Mouse (Mus musculus): ENCODE measurements around the gene Plekhg3. TPM values are rescaled to one million over a fixed set of nuclear protein-coding genes. Genes with fewer than 3 reads are reported as not detected.

Gene Plekhg3
- total RNA-seq, 2 experiments from 2014 or later, result 22.9 to 24.4 TPM

GRCm38 (mm10) chr12:76546383-76547276 is 15.9 kb downstream of the Plekhg3 start:
- TF ChIP-seq CTCF (conservative IDR thresholded peaks at IDR 0.05), result no peak
- Histone ChIP-seq H3K4me3 (peak overlapping the region; percentile 54), H3K27ac (peak overlapping the region; percentile 94)
- DNase-seq (ENCODE audit: low spot score in 2 of 2), result peak; percentile 44 to 49

GRCm38 (mm10) chr12:76547409-76548081 is 16.9 kb downstream of the Plekhg3 start:
- DNase-seq (ENCODE audit: low spot score in 2 of 2), result no peak
- peak overlapping the region; percentile 54 for H3K4me3 ChIP-seq
- no peak for TF ChIP-seq CTCF (conservative IDR thresholded peaks at IDR 0.05)
- H3K27ac ChIP-seq, result peak overlapping the region; percentile 94

GRCm38 (mm10) chr12:76548082-76548423 is 17.4 kb downstream of the Plekhg3 start:
- no peak for TF ChIP-seq CTCF (conservative IDR thresholded peaks at IDR 0.05)
- Histone ChIP-seq H3K27ac (peak overlapping the region; percentile 94), H3K4me3 (peak overlapping the region; percentile 54)
- DNase-seq (ENCODE audit: low spot score in 2 of 2), result no peak

GRCm38 (mm10) chr12:76549203-76549602 is 18.5 kb downstream of the Plekhg3 start:
- no peak for DNase-seq (ENCODE audit: low spot score in 2 of 2)
- no peak overlapping the region for H3K4me3 ChIP-seq
- peak overlapping the region; percentile 56; the same call in 1 of the 2 replicates for H3K27ac ChIP-seq
- TF ChIP-seq CTCF (conservative IDR thresholded peaks at IDR 0.05), result no peak

- no peak for TF ChIP-seq CTCF (conservative IDR thresholded peaks at IDR 0.05)
- Histone ChIP-seq H3K27ac (no peak overlapping the region), H3K4me3 (no peak overlapping the region)
- no peak for DNase-seq (ENCODE audit: low spot score in 2 of 2)
Measured at GRCm38 (mm10) chr12:76552321-76552720, 21.6 kb downstream of the Plekhg3 start.

GRCm38 (mm10) chr12:76552958-76553357 is 22.3 kb downstream of the Plekhg3 start:
- TF ChIP-seq CTCF (conservative IDR thresholded peaks at IDR 0.05), result no peak
- H3K27ac ChIP-seq, result no peak overlapping the region
- DNase-seq (ENCODE audit: low spot score in 2 of 2), result no peak
- H3K4me3 ChIP-seq, result no peak overlapping the region

- H3K4me3 ChIP-seq, result no peak overlapping the region
- H3K27ac ChIP-seq, result no peak overlapping the region
- DNase-seq (ENCODE audit: low spot score in 2 of 2), result no peak
- TF ChIP-seq CTCF (conservative IDR thresholded peaks at IDR 0.05), result no peak
Measured at GRCm38 (mm10) chr12:76553917-76554316, 23.2 kb downstream of the Plekhg3 start.

GRCm38 (mm10) chr12:76554392-76554791 is 23.7 kb downstream of the Plekhg3 start:
- no peak for DNase-seq (ENCODE audit: low spot score in 2 of 2)
- TF ChIP-seq CTCF (conservative IDR thresholded peaks at IDR 0.05), result no peak
- no peak overlapping the region for H3K4me3 ChIP-seq
- H3K27ac ChIP-seq, result no peak overlapping the region

GRCm38 (mm10) chr12:76554871-76555386 is 24.2 kb downstream of the Plekhg3 start:
- no peak for TF ChIP-seq CTCF (conservative IDR thresholded peaks at IDR 0.05)
- Histone ChIP-seq H3K4me3 (no peak overlapping the region), H3K27ac (no peak overlapping the region)
- DNase-seq (ENCODE audit: low spot score in 2 of 2), result no peak

- no peak overlapping the region for H3K27ac ChIP-seq
- no peak for DNase-seq (ENCODE audit: low spot score in 2 of 2)
- no peak overlapping the region for H3K4me3 ChIP-seq
- no peak for TF ChIP-seq CTCF (conservative IDR thresholded peaks at IDR 0.05)
Measured at GRCm38 (mm10) chr12:76556187-76556586, 25.5 kb downstream of the Plekhg3 start.

GRCm38 (mm10) chr12:76556745-76557389 is 26.2 kb downstream of the Plekhg3 start:
- no peak for DNase-seq (ENCODE audit: low spot score in 2 of 2)
- no peak overlapping the region for H3K4me3 ChIP-seq
- no peak overlapping the region for H3K27ac ChIP-seq
- TF ChIP-seq CTCF (conservative IDR thresholded peaks at IDR 0.05), result no peak

- Histone ChIP-seq H3K27ac (no peak overlapping the region), H3K4me3 (no peak overlapping the region)
- no peak for TF ChIP-seq CTCF (conservative IDR thresholded peaks at IDR 0.05)
- DNase-seq (ENCODE audit: low spot score in 2 of 2), result no peak
Measured at GRCm38 (mm10) chr12:76558206-76558605, 27.5 kb downstream of the Plekhg3 start.

- no peak for DNase-seq (ENCODE audit: low spot score in 2 of 2)
Measured at GRCm38 (mm10) chr12:76562196-76562595, 31.5 kb downstream of the Plekhg3 start.

More at GRCm38 (mm10) chr12:76562196-76562595, 31.5 kb downstream of the Plekhg3 start:
- no peak overlapping the region for H3K27ac ChIP-seq
- H3K4me3 ChIP-seq, result no peak overlapping the region
- TF ChIP-seq CTCF (conservative IDR thresholded peaks at IDR 0.05), result no peak
